Mouse (Mus musculus): ENCODE results near the gene Gm13199.

Gm13199 gene

GRCm38 (mm10) chr2:5862834-5863233, at the start of gene Gm13199:
Gene Gm13199 (minus strand): TSS chr2:5862934.
- DNase-seq = no peak

GRCm38 (mm10) chr2:5911282-5911965, 48.7 kb upstream of the Gm13199 start:
- DNase-seq = peak; percentile 33

GRCm38 (mm10) chr2:5906625-5907024, 43.9 kb upstream of the Gm13199 start:
- peak; percentile 64 for DNase-seq

GRCm38 (mm10) chr2:5906092-5906491, 43.4 kb upstream of the Gm13199 start:
- peak; percentile 41 for DNase-seq

DNA sequence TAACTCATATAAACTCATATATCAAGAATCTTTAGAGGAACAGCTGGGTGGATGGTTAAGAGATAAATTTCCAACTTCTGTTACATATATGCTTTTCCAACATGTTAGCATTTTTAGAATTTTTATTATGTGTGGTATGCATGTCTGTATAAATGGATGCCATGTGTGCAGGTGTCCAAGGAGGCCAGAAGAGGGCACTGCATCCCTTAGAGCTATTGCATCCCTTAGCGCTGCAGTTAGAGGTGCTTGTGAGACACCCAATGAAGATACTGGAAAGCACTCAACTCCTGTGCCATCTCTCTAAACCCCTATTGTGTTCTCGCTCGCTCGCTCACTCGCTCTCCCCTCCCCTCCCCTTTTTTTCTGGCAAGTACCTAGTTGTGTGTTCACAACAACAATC, 37.4 kb upstream of the Gm13199 start:
- peak; percentile 48 for DNase-seq

DNA sequence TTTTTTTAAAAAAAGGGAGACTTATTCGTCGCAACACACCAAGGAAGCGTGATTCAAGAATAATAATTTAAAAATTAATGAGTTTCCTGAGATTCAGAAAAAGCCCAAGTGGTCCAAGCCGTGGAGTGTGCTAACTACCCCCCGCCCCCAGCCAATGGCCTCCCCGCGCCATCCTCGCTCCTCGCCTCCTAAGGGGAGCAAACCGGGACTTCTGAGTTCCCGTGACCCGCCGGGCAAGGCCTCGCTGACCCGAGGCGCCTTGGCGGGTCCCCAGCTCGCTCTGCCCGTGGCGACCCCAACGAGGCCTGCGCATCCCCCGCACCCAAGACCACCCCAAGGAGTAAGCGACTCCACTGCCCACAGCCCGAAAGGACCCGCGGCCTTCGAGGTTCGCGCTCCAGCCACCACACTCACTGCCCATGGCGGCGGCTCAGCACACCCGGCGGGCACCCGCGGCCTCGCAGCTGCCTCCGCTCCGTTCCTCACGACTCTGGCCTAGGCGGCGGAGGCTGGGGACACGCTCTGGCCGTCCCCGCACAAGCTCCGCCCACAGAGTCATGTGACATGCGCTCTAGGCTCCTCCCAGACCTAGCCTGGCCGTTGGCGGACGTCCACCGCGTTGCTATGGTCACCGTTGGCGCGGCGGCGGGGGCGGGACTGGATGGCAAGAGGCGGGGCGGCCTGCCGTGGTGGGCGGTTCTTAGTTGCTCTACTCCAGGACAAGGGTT, 32.3 kb upstream of the Gm13199 start, which contains the start of gene Sec61a2:
Sec61a2 (minus strand) TSS at position 590 of the 728 bp plus-strand sequence.
- DNase-seq = peak; percentile 100

GRCm38 (mm10) chr2:5894296-5894695, 31.6 kb upstream of the Gm13199 start:
- DNase-seq = no peak

DNA sequence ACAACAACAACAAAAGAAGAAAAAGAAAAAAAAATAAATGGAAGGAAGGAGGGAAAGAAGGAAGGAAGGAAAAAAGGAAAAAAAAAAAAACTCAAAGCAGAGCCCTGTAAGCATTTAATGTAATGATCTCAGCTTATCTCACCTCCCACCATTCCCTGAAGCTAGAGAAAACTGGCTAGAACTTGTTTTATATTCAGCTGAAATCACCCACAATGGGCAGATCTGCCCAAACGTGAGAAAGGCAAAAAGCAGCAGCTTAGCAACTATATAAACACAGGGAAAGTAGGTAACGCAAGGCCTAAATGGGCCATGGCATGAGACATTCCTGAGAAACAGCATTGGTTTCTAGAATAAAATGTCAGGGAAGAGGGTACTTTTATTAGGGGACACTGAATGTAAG, 26.7 kb upstream of the Gm13199 start:
- DNase-seq = no peak

GRCm38 (mm10) chr2:5888865-5889264, 26.1 kb upstream of the Gm13199 start:
- no peak for DNase-seq

- DNase-seq = no peak
These were observed 14.7 kb upstream of the Gm13199 start for GRCm38 (mm10) chr2:5877446-5877845.

DNA sequence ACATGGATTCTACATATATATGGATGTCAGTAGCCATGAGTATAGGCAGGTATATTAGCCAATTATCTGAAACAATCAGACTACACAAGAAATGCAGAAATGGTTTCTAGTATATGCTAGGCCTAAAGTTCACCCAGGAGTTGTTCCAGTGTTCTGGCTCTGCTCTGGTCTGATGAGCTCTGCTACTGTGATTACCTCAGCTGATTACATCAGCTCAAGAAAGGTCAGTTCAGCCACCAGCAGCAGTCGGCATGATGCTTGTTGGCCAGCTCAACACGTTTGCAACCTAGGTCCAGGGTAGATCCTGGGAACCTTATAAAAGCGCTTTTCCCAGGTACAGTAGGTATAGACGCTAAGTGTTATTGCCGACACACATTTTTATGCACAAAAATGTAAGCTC, 7.0 kb upstream of the Gm13199 start:
- DNase-seq = no peak

GRCm38 (mm10) chr2:5867681-5868080, 4.9 kb upstream of the Gm13199 start:
- DNase-seq = no peak

GRCm38 (mm10) chr2:5851866-5852265, 10.9 kb downstream of the Gm13199 start:
- no peak for DNase-seq

GRCm38 (mm10) chr2:5851116-5851515, 11.6 kb downstream of the Gm13199 start:
- DNase-seq = no peak

DNA sequence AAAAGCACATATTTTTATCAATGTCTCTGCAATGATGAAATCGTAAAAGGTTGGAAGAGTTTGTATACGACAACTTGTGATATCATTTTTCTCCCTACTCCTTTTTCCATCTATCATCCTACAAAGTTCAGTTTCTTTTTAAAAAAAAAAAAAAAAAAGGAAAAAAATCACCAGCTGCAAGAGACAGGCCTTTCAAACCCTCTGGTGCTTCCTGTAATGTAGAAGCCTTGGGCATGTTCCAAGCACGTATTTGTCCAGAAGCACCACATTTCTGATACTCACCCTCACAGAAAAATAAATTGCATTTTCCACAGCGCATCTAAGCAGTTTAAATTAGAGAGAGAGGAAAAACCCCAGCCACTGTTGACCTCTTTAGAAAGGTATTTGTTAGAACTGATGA, 16.9 kb downstream of the Gm13199 start:
- DNase-seq = no peak

GRCm38 (mm10) chr2:5844873-5845631, 17.7 kb downstream of the Gm13199 start, which contains the start of the genes Nudt5 and Cdc123:
Gene Nudt5 (plus strand): TSS chr2:5845019.
Gene Cdc123 (minus strand): TSS chr2:5845164.
- DNase-seq = peak; percentile 92

GRCm38 (mm10) chr2:5844181-5844872, 18.4 kb downstream of the Gm13199 start:
- no peak for DNase-seq

DNA sequence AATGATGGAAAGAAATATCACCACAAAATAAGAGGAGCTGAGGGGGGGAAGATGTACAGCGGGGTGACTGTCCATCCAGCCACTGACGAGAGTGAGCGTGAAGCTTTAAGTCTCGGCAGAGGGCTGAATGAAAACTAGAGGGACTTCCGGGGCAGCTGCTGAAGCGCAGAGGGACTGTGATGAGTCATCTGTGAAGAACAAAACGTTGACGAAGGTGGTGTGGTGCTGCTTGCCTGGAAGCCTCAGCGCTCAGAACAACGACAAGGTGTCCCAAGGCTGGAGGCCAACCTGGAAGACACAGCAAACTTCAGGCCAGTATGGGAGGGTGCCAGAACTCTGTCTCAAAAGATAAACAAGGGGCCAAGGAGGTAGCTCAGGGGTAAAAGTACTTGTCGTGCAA, 21.9 kb downstream of the Gm13199 start:
- no peak for DNase-seq

DNA sequence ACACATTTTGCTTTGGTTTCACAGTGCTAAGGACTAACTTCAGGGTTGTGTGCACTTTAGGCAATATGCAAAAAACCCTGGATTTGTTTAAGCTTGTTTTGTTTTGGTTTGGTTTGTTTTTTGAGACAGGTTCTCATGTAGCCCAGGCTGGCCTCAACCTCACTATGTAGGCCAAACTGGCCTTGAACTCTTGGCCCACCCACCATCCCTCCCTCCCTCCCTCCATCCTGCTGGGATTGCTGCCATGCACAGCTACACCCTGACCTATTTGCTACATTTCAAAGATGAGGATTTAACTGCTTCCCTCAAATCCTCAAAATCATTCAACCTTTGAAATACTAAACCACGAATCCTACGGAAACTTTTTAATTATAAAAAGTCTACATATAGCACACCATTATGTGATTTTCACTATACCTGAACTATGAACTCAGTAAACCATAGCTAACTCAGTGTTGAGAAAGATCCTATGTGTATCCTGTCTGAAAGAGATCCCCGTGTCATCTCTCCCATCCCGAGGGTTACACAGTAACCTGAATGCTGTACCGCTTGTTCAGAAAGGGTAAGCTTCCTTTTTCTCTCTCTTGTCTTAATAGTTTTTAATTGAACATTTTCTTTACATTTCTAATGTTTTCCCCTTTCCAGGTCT, 37.3 kb downstream of the Gm13199 start:
- DNase-seq = no peak

DNA sequence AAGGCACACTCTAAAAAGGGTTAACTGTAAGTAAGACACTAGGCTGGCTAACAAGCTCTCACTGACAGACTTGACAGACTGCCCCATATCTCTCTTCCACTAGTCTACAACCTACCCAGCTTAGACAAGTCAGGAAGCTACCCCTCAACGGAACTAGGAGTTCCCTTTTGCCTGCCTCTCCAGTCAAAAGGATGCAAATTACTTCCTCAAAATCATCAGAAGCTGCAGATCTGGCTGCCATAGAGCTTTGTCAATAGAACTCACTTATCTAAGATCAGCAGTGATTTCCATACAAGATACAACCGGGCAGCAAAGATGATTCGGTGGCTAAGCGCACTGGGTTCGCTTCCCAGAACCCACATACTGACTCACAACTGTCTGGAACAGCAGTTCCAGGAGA, 38.0 kb downstream of the Gm13199 start:
- DNase-seq = no peak

- no peak for DNase-seq
These were observed 38.5 kb downstream of the Gm13199 start for GRCm38 (mm10) chr2:5824213-5824612.

GRCm38 (mm10) chr2:5822449-5822848, 40.3 kb downstream of the Gm13199 start:
- no peak for DNase-seq
